Mouse (Mus musculus): ENCODE data around the gene Cdh1. TPM values are rescaled to one million over a fixed set of nuclear protein-coding genes. Genes with fewer than 3 reads are reported as not detected.

The Cdh1 gene
- total and polyA plus RNA-seq, 3 experiments, result 0.13 TPM; not detected in 2

GRCm38 (mm10) chr8:106603933-106604332, 782 bp downstream of the Cdh1 start:
- TF ChIP-seq ZKSCAN1 (IDR thresholded peaks at IDR 0.05; ENCODE audit: borderline replicate concordance, low read depth, low read length) (no peak), PAX5 (IDR thresholded peaks at IDR 0.05; ENCODE audit: low read length) (no peak), RCOR1 (conservative IDR thresholded peaks at IDR 0.05; ENCODE audit: low read depth, low read length) (no peak), ZNF384 (IDR thresholded peaks at IDR 0.05; ENCODE audit: low read depth, low read length) (no peak), IRF4 (IDR thresholded peaks at IDR 0.05; ENCODE audit: low read depth, low read length) (no peak)
- H3K27me3 ChIP-seq (replicated peaks), result no peaks in the 10 kb centered on the region
- H3K4me3 ChIP-seq (replicated peaks in 1 of 3; ENCODE audit: low read depth in 2 of 3, low read length in 2 of 3, poor library complexity in 1 of 3), result no peak overlapping the region
- H3K4me2 ChIP-seq (ENCODE audit: insufficient read depth, low read depth, poor library complexity, severe bottlenecking), result no peak overlapping the region
- dilution Hi-C loops (cut with MboI; ENCODE audit: extremely low pct_ligation_motif_present, extremely low pct_unique_long_range_greater_than_20kb, low sequenced_read_pairs) (no loop called here), in situ Hi-C loops (cut with MboI; ENCODE audit: low pct_ligation_motif_present, low pct_unique_long_range_greater_than_20kb, low sequenced_read_pairs) (no loop called here)
- no peaks in the 10 kb centered on the region for H3K79me2 ChIP-seq (replicated peaks; ENCODE audit: control insufficient read depth, extremely low read depth, insufficient read depth, poor library complexity, severe bottlenecking)
- H3K36me3 ChIP-seq (replicated peaks in 1 of 2; ENCODE audit: control insufficient read depth in 1 of 2, insufficient read depth in 1 of 2, low read length in 1 of 2), result no peaks in the 10 kb centered on the region
- DNase-seq (ENCODE audit: extremely low read depth), result no peak
- no peak overlapping the region for H3K9ac ChIP-seq (ENCODE audit: insufficient read depth, low read depth)
- H3K27ac ChIP-seq (ENCODE audit: insufficient read depth, low read depth), result no peak overlapping the region
- peaks cover 9% of the 10 kb centered on the region for H3K9me3 ChIP-seq (replicated peaks; ENCODE audit: low read length)
- H3K4me1 ChIP-seq (ENCODE audit: control insufficient read depth in 1 of 2, insufficient read depth in 2 of 2), result peaks cover 0 to 13% of the 10 kb centered on the region in 2 experiments; a peak in 2 of 4 replicates

- no peak overlapping the region for H3K27ac ChIP-seq (ENCODE audit: insufficient read depth, low read depth)
- no peaks in the 10 kb centered on the region for H3K27me3 ChIP-seq (replicated peaks)
- dilution Hi-C loops (cut with MboI; ENCODE audit: extremely low pct_ligation_motif_present, extremely low pct_unique_long_range_greater_than_20kb, low sequenced_read_pairs), result no loop called here
- in situ Hi-C loops (cut with MboI; ENCODE audit: low pct_ligation_motif_present, low pct_unique_long_range_greater_than_20kb, low sequenced_read_pairs), result no loop called here
- H3K9ac ChIP-seq (ENCODE audit: insufficient read depth, low read depth), result no peak overlapping the region
- DNase-seq (ENCODE audit: extremely low read depth), result no peak
- peaks cover 9% of the 10 kb centered on the region for H3K9me3 ChIP-seq (replicated peaks; ENCODE audit: low read length)
- H3K36me3 ChIP-seq (replicated peaks in 1 of 2; ENCODE audit: control insufficient read depth in 1 of 2, insufficient read depth in 1 of 2, low read length in 1 of 2), result no peaks in the 10 kb centered on the region
- H3K4me3 ChIP-seq (replicated peaks in 1 of 3; ENCODE audit: low read depth in 2 of 3, low read length in 2 of 3, poor library complexity in 1 of 3), result no peak overlapping the region
- TF ChIP-seq MAZ (IDR thresholded peaks at IDR 0.05; ENCODE audit: low read depth, low read length) (no peak), BHLHE40 (IDR thresholded peaks at IDR 0.05; ENCODE audit: low read depth, low read length) (no peak), MAX (IDR thresholded peaks at IDR 0.05; ENCODE audit: low read length) (no peak), CHD1 (IDR thresholded peaks at IDR 0.05; ENCODE audit: low read depth, low read length) (no peak), MYC (IDR thresholded peaks at IDR 0.05; ENCODE audit: low read depth, low read length) (no peak), ZKSCAN1 (IDR thresholded peaks at IDR 0.05; ENCODE audit: borderline replicate concordance, low read depth, low read length) (no peak), ELF1 (IDR thresholded peaks at IDR 0.05; ENCODE audit: low read depth, low read length) (no peak), USF2 (conservative IDR thresholded peaks at IDR 0.05; ENCODE audit: low read depth, low read length) (no peak), TCF12 (IDR thresholded peaks at IDR 0.05; ENCODE audit: low read depth, low read length) (no peak), UBTF (IDR thresholded peaks at IDR 0.05; ENCODE audit: low read depth, low read length) (no peak), RAD21 (IDR thresholded peaks at IDR 0.05; ENCODE audit: low read depth, low read length) (no peak), KAT2A (IDR thresholded peaks at IDR 0.05; ENCODE audit: insufficient replicate concordance, low read length) (no peak), CTCF (conservative IDR thresholded peaks at IDR 0.05 in 1 of 2, IDR thresholded peaks at IDR 0.05 in 1 of 2; ENCODE audit: low read depth in 2 of 2, low read length in 2 of 2) (no peak), GABPA (IDR thresholded peaks at IDR 0.05; ENCODE audit: insufficient replicate concordance, low read depth, low read length) (no peak), JUN (IDR thresholded peaks at IDR 0.05; ENCODE audit: insufficient read depth, low read depth, low read length) (no peak), EP300 (IDR thresholded peaks at IDR 0.05; ENCODE audit: low read length) (no peak), SIN3A (IDR thresholded peaks at IDR 0.05; ENCODE audit: low read length) (no peak)
- H3K4me2 ChIP-seq (ENCODE audit: insufficient read depth, low read depth, poor library complexity, severe bottlenecking), result no peak overlapping the region
- peaks cover 0 to 13% of the 10 kb centered on the region in 2 experiments; a peak in 2 of 4 replicates for H3K4me1 ChIP-seq (ENCODE audit: control insufficient read depth in 1 of 2, insufficient read depth in 2 of 2)
- H3K79me2 ChIP-seq (replicated peaks; ENCODE audit: control insufficient read depth, extremely low read depth, insufficient read depth, poor library complexity, severe bottlenecking), result no peaks in the 10 kb centered on the region
Observed at GRCm38 (mm10) chr8:106605657-106606056, 2.5 kb downstream of the Cdh1 start.
